Mouse (Mus musculus): Measurements from ENCODE around the gene Gcnt2. TPM values are rescaled to one million over a fixed set of nuclear protein-coding genes. Genes with fewer than 3 reads are reported as not detected.
"Not testable (repeated sequence)": the region's sequence is repeated elsewhere in the genome, so short reads cannot be mapped to it uniquely, and the experiment has no call there.

Gene Gcnt2
- polyA plus RNA-seq, 1 experiment from 2014 or later = 2.3 TPM

DNA sequence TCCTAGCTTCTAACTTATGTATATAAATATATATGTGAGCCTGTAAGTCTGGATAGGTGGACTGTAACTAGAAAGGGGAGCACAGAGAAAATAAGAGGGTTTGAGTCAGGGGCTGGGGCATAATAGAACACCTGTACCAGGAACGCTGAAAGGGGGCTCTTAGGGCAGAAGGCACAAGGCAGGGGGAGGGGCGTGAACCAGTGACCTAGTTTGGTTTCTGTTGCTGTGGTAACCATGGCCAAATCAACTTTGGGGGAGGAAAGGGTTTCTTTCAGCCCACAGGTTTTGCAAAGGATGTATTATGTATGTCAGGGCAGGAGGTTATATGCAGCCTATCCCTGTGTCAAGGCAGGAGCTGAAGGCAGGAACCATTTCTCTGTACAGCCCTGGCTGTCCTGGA, 112.3 kb downstream of the Gcnt2 start:
- Histone ChIP-seq H3K4me3 (ENCODE audit: low read depth, low read length) (no peak overlapping the region), H3K36me3 (ENCODE audit: control insufficient read depth, insufficient read depth, low read length) (no peaks in the 10 kb centered on the region), H3K4me2 (ENCODE audit: low read depth, severe bottlenecking) (no peak overlapping the region), H3K27me3 (ENCODE audit: control insufficient read depth, insufficient read depth, low read length) (no peaks in the 10 kb centered on the region), H3K4me1 (ENCODE audit: control insufficient read depth, insufficient read depth, low read length) (no peaks in the 10 kb centered on the region), H3K9me3 (ENCODE audit: control insufficient read depth, low read length) (no peaks in the 10 kb centered on the region), H3K9ac (ENCODE audit: low read length) (no peak overlapping the region), H3K27ac (replicated peaks; ENCODE audit: low read depth, low read length) (no peak overlapping the region)
- DNase-seq (ENCODE audit: low spot score) (no peak), ATAC-seq (ENCODE audit: insufficient number of reproducible peaks, low FRiP score, low TSS enrichment, low read depth) (no peak)
- WGBS = 78% methylated on average over 2 of the region's 2 CpGs

- Histone ChIP-seq H3K27me3 (ENCODE audit: control insufficient read depth, insufficient read depth, low read length) (no peaks in the 10 kb centered on the region), H3K9ac (ENCODE audit: low read length) (no peak overlapping the region), H3K4me1 (ENCODE audit: control insufficient read depth, insufficient read depth, low read length) (no peaks in the 10 kb centered on the region), H3K4me2 (ENCODE audit: low read depth, severe bottlenecking) (no peak overlapping the region), H3K9me3 (ENCODE audit: control insufficient read depth, low read length) (no peaks in the 10 kb centered on the region), H3K27ac (replicated peaks; ENCODE audit: low read depth, low read length) (no peak overlapping the region), H3K36me3 (ENCODE audit: control insufficient read depth, insufficient read depth, low read length) (no peaks in the 10 kb centered on the region), H3K4me3 (ENCODE audit: low read depth, low read length) (no peak overlapping the region)
- DNase-seq (ENCODE audit: low spot score) (no peak), ATAC-seq (ENCODE audit: insufficient number of reproducible peaks, low FRiP score, low TSS enrichment, low read depth) (no peak)
- WGBS = 86% methylated on average over 5 of the region's 5 CpGs
Measured at GRCm38 (mm10) chr13:40972976-40973375, 113.4 kb downstream of the Gcnt2 start.

DNA sequence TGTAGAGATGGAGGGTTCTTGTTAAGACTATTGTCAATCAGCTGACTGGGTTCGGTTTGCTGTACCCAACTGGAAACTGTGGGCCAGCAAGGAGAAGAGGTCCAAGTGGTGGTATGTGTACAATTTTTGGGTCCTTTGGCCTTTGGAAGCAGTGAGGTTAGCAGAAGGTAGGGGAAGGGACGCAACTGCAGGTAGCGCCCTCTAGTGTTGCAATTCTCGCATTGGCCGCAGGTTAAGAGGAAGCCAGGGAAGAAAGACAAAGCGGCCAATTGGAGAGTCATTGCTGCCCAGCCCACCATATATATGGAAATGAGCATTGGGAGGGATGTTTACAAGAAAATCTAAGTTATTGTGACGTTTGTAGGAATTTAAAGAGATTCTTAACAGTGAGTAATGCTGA, 118.1 kb downstream of the Gcnt2 start:
- H3K9ac ChIP-seq (ENCODE audit: low read length) = no peak overlapping the region
- no peaks in the 10 kb centered on the region for H3K36me3 ChIP-seq (ENCODE audit: control insufficient read depth, insufficient read depth, low read length)
- DNase-seq (ENCODE audit: low spot score) = peak; percentile 68
- H3K4me2 ChIP-seq (ENCODE audit: low read depth, severe bottlenecking) = no peak overlapping the region
- no peaks in the 10 kb centered on the region for H3K9me3 ChIP-seq (ENCODE audit: control insufficient read depth, low read length)
- H3K4me3 ChIP-seq (ENCODE audit: low read depth, low read length) = no peak overlapping the region
- 12% methylated on average over 7 of the region's 7 CpGs for WGBS
- no peaks in the 10 kb centered on the region for H3K27me3 ChIP-seq (ENCODE audit: control insufficient read depth, insufficient read depth, low read length)
- H3K4me1 ChIP-seq (ENCODE audit: control insufficient read depth, insufficient read depth, low read length) = no peaks in the 10 kb centered on the region
- H3K27ac ChIP-seq (replicated peaks; ENCODE audit: low read depth, low read length) = no peak overlapping the region
- ATAC-seq (ENCODE audit: insufficient number of reproducible peaks, low FRiP score, low TSS enrichment, low read depth) = no peak

GRCm38 (mm10) chr13:40978652-40979051, 119.1 kb downstream of the Gcnt2 start:
- no peak for DNase-seq (ENCODE audit: low spot score)
- Histone ChIP-seq H3K4me3 (ENCODE audit: low read depth, low read length) (no peak overlapping the region), H3K36me3 (ENCODE audit: control insufficient read depth, insufficient read depth, low read length) (no peaks in the 10 kb centered on the region), H3K4me2 (ENCODE audit: low read depth, severe bottlenecking) (no peak overlapping the region), H3K27me3 (ENCODE audit: control insufficient read depth, insufficient read depth, low read length) (no peaks in the 10 kb centered on the region), H3K27ac (replicated peaks; ENCODE audit: low read depth, low read length) (no peak overlapping the region), H3K9ac (ENCODE audit: low read length) (no peak overlapping the region), H3K9me3 (ENCODE audit: control insufficient read depth, low read length) (no peaks in the 10 kb centered on the region), H3K4me1 (ENCODE audit: control insufficient read depth, insufficient read depth, low read length) (no peaks in the 10 kb centered on the region)
- 90% methylated on average over 4 of the region's 4 CpGs for WGBS
- ATAC-seq (ENCODE audit: insufficient number of reproducible peaks, low FRiP score, low TSS enrichment, low read depth) = no peak

DNA sequence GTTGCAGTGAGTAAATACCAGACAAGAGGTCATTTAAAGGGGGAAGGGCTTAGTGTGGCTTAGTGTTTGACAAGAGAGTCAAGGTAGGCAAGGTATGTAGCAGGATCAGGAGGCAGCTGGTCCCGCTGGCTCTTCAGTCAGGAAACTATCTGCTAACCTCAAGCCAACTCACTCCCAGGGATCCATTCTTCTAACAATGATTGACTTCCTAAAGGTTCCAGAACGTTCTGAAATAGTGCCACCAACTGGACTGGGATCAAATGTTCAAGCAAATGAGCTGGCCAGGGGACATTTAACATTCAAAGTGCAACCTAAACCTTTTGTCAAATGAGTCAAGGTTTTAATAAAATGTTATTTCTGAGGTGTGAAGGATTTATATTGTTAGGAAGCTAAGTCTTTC, 119.8 kb downstream of the Gcnt2 start:
- Histone ChIP-seq H3K9ac (ENCODE audit: low read length) (no peak overlapping the region), H3K36me3 (ENCODE audit: control insufficient read depth, insufficient read depth, low read length) (no peaks in the 10 kb centered on the region), H3K4me3 (ENCODE audit: low read depth, low read length) (no peak overlapping the region), H3K4me1 (ENCODE audit: control insufficient read depth, insufficient read depth, low read length) (no peaks in the 10 kb centered on the region), H3K27me3 (ENCODE audit: control insufficient read depth, insufficient read depth, low read length) (no peaks in the 10 kb centered on the region), H3K27ac (replicated peaks; ENCODE audit: low read depth, low read length) (no peak overlapping the region), H3K4me2 (ENCODE audit: low read depth, severe bottlenecking) (no peak overlapping the region), H3K9me3 (ENCODE audit: control insufficient read depth, low read length) (no peaks in the 10 kb centered on the region)
- no peak for DNase-seq (ENCODE audit: low spot score)
- ATAC-seq (ENCODE audit: insufficient number of reproducible peaks, low FRiP score, low TSS enrichment, low read depth) = no peak
- 63% methylated on average over 2 of the region's 2 CpGs for WGBS

- H3K9ac ChIP-seq (ENCODE audit: low read length) = no peak overlapping the region
- H3K36me3 ChIP-seq (ENCODE audit: control insufficient read depth, insufficient read depth, low read length) = no peaks in the 10 kb centered on the region
- no peaks in the 10 kb centered on the region for H3K4me1 ChIP-seq (ENCODE audit: control insufficient read depth, insufficient read depth, low read length)
- WGBS = 97% methylated on average over 1 of the region's 1 CpGs
- ATAC-seq (ENCODE audit: insufficient number of reproducible peaks, low FRiP score, low TSS enrichment, low read depth) (no peak), DNase-seq (ENCODE audit: low spot score) (no peak)
- no peak overlapping the region for H3K27ac ChIP-seq (replicated peaks; ENCODE audit: low read depth, low read length)
- no peak overlapping the region for H3K4me3 ChIP-seq (ENCODE audit: low read depth, low read length)
- no peak overlapping the region for H3K4me2 ChIP-seq (ENCODE audit: low read depth, severe bottlenecking)
- H3K9me3 ChIP-seq (ENCODE audit: control insufficient read depth, low read length) = no peaks in the 10 kb centered on the region
- H3K27me3 ChIP-seq (ENCODE audit: control insufficient read depth, insufficient read depth, low read length) = no peaks in the 10 kb centered on the region
Measured at GRCm38 (mm10) chr13:40982759-40983158, 123.2 kb downstream of the Gcnt2 start.

- Histone ChIP-seq H3K27me3 (ENCODE audit: control insufficient read depth, insufficient read depth, low read length) (no peaks in the 10 kb centered on the region), H3K4me3 (ENCODE audit: low read depth, low read length) (no peak overlapping the region), H3K9me3 (ENCODE audit: control insufficient read depth, low read length) (no peaks in the 10 kb centered on the region), H3K36me3 (ENCODE audit: control insufficient read depth, insufficient read depth, low read length) (no peaks in the 10 kb centered on the region), H3K4me1 (ENCODE audit: control insufficient read depth, insufficient read depth, low read length) (no peaks in the 10 kb centered on the region), H3K27ac (replicated peaks; ENCODE audit: low read depth, low read length) (no peak overlapping the region), H3K4me2 (ENCODE audit: low read depth, severe bottlenecking) (no peak overlapping the region), H3K9ac (ENCODE audit: low read length) (no peak overlapping the region)
- ATAC-seq (ENCODE audit: insufficient number of reproducible peaks, low FRiP score, low TSS enrichment, low read depth) = no peak
- WGBS = 98% methylated on average over 5 of the region's 5 CpGs
- no peak for DNase-seq (ENCODE audit: low spot score)
Measured at GRCm38 (mm10) chr13:40986081-40986480, 126.5 kb downstream of the Gcnt2 start.

DNA sequence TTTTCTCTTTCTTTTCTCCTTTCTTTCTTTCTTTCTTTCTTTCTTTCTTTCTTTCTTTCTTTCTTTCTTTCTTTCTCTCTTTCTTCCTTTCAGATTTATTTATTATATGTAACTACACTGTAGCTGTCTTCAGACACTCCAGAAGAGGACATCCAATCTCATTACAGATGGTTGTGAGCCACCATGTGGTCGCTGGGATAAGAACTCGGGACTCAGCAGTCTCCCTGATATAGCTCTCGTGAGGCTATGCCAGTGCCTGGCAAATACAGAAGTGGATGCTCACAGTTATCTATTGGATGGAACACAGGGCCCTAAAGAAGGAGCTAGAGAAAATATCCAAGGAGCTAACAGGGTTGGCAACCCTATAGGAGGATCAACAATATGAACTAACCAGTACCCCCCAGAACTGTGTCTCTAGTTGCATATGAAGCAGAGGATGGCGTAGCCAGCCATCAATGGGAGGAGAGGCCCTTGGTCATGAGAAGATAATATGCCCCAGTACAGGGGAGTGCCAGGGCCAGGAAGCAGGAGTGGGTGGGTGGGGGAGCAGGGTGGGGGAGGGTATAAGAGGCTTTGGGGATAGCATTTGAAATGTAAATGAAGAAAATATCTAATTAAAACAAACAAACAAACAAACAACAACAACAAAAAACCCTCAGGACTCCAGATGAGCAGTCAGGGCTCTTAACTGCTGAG, 128.2 kb downstream of the Gcnt2 start:
- 66% methylated on average over 4 of the region's 4 CpGs for WGBS
- not testable (repeated sequence) for H3K27ac ChIP-seq (replicated peaks; ENCODE audit: low read depth, low read length); H3K9me3 ChIP-seq (ENCODE audit: control insufficient read depth, low read length); H3K9ac ChIP-seq (ENCODE audit: low read length); H3K4me1 ChIP-seq (ENCODE audit: control insufficient read depth, insufficient read depth, low read length); DNase-seq (ENCODE audit: low spot score); H3K4me2 ChIP-seq (ENCODE audit: low read depth, severe bottlenecking); H3K4me3 ChIP-seq (ENCODE audit: low read depth, low read length); ATAC-seq (ENCODE audit: insufficient number of reproducible peaks, low FRiP score, low TSS enrichment, low read depth); H3K27me3 ChIP-seq (ENCODE audit: control insufficient read depth, insufficient read depth, low read length); H3K36me3 ChIP-seq (ENCODE audit: control insufficient read depth, insufficient read depth, low read length)

GRCm38 (mm10) chr13:40988418-40988817, 128.9 kb downstream of the Gcnt2 start:
- no peaks in the 10 kb centered on the region for H3K9me3 ChIP-seq (ENCODE audit: control insufficient read depth, low read length)

More at GRCm38 (mm10) chr13:40988418-40988817, 128.9 kb downstream of the Gcnt2 start:
- Histone ChIP-seq H3K36me3 (ENCODE audit: control insufficient read depth, insufficient read depth, low read length) (no peaks in the 10 kb centered on the region), H3K27ac (replicated peaks; ENCODE audit: low read depth, low read length) (no peak overlapping the region), H3K4me1 (ENCODE audit: control insufficient read depth, insufficient read depth, low read length) (no peaks in the 10 kb centered on the region), H3K9ac (ENCODE audit: low read length) (no peak overlapping the region), H3K27me3 (ENCODE audit: control insufficient read depth, insufficient read depth, low read length) (no peaks in the 10 kb centered on the region), H3K4me2 (ENCODE audit: low read depth, severe bottlenecking) (no peak overlapping the region), H3K4me3 (ENCODE audit: low read depth, low read length) (no peak overlapping the region)
- WGBS = 58% methylated on average over 2 of the region's 2 CpGs
- ATAC-seq (ENCODE audit: insufficient number of reproducible peaks, low FRiP score, low TSS enrichment, low read depth) (no peak), DNase-seq (ENCODE audit: low spot score) (no peak)

Measured in limb, embryonic 11.5 days (tissue).